Mouse (Mus musculus) megakaryocyte-erythroid progenitor cell, adult 5-6 weeks (primary cell): Measurements from ENCODE around the gene E430018J23Rik. TPM values are rescaled to one million over a fixed set of nuclear protein-coding genes. Genes with fewer than 3 reads are reported as not detected.
"Not testable (repeated sequence)": the region's sequence is repeated elsewhere in the genome, so short reads cannot be mapped to it uniquely, and the experiment has no call there.

ENCODE experiments used
- ATAC-seq: replicated peaks from 2 replicates; pipeline ENCODE4 v1.8.0; 2016; ENCODE audit warnings: mild to moderate bottlenecking, inconsistent platforms; ENCODE audit not compliant: severe bottlenecking, poor library complexity, low FRiP score, low TSS enrichment
- total RNA-seq, 2 experiments: library from RNA; stranded (forward) in 1 of 2; stranded (reverse) in 1 of 2; fragments of 200-1000, 215-1000 nt in 1 of 2; fragments of >200 nt in 1 of 2; fragmentation: Nextera tagmentation in 1 of 2; gene quantifications; 2 replicates each; pipeline ENCODE4 v1.2.3; 2014 to 2017

Gene E430018J23Rik
- total RNA-seq, 2 experiments from 2014 or later, result 3.1 to 7.8 TPM

GRCm38 (mm10) chr7:127345092-127345491 is 48.3 kb downstream of the E430018J23Rik start:
- peak; percentile 17; the same call in 1 of the 2 replicates for ATAC-seq

GRCm38 (mm10) chr7:127344371-127344770 is 49.1 kb downstream of the E430018J23Rik start:
- ATAC-seq, result no peak

GRCm38 (mm10) chr7:127343351-127344019 is 49.9 kb downstream of the E430018J23Rik start:
- no peak for ATAC-seq

GRCm38 (mm10) chr7:127342888-127343287 is 50.5 kb downstream of the E430018J23Rik start:
- ATAC-seq, result no peak

- peak; percentile 28; the same call in 1 of the 2 replicates for ATAC-seq
These were observed 51.1 kb downstream of the E430018J23Rik start for GRCm38 (mm10) chr7:127342332-127342731.

GRCm38 (mm10) chr7:127341861-127342260 is 51.6 kb downstream of the E430018J23Rik start:
- not testable (repeated sequence) for ATAC-seq

GRCm38 (mm10) chr7:127341356-127341755 is 52.1 kb downstream of the E430018J23Rik start:
- ATAC-seq, result no peak

Other genes starting within 250 kb of the E430018J23Rik start
- 49.6 and 54.8 TPM in 2 replicates for gene Cd2bp2, start 197.6 kb downstream of the E430018J23Rik start, total RNA-seq (2014; fragmentation: Nextera tagmentation)
- gene Cd2bp2, start 197.6 kb downstream of the E430018J23Rik start, total RNA-seq (2017), result 51.8 and 63.3 TPM in 2 replicates
- 25.5 and 35.8 TPM in 2 replicates for gene Tbc1d10b, start 185.2 kb downstream of the E430018J23Rik start, total RNA-seq (2014; fragmentation: Nextera tagmentation)
- gene Tbc1d10b, start 185.2 kb downstream of the E430018J23Rik start, total RNA-seq (2017), result 23.9 and 41.0 TPM in 2 replicates
- gene Mylpf, start 184.7 kb downstream of the E430018J23Rik start, total RNA-seq (2014; fragmentation: Nextera tagmentation), result 36.1 and 48.6 TPM in 2 replicates
- 22.2 and 30.8 TPM in 2 replicates for gene Mylpf, start 184.7 kb downstream of the E430018J23Rik start, total RNA-seq (2017)
- gene Zfp553, start 160.6 kb downstream of the E430018J23Rik start, total RNA-seq (2014; fragmentation: Nextera tagmentation), result 17.0 and 18.3 TPM in 2 replicates
- 22.7 and 31.7 TPM in 2 replicates for gene Zfp553, start 160.6 kb downstream of the E430018J23Rik start, total RNA-seq (2017)
- 41.3 and 47.7 TPM in 2 replicates for gene Sept1, start 160.5 kb downstream of the E430018J23Rik start, total RNA-seq (2014; fragmentation: Nextera tagmentation)
- gene Sept1, start 160.5 kb downstream of the E430018J23Rik start, total RNA-seq (2017), result 24.8 and 25.5 TPM in 2 replicates
- 15.1 and 16.6 TPM in 2 replicates for gene Zfp771, start 149.4 kb downstream of the E430018J23Rik start, total RNA-seq (2014; fragmentation: Nextera tagmentation)
- gene Zfp771, start 149.4 kb downstream of the E430018J23Rik start, total RNA-seq (2017), result 13.6 and 14.1 TPM in 2 replicates
- gene Dctpp1, start 132.9 kb downstream of the E430018J23Rik start, total RNA-seq (2014; fragmentation: Nextera tagmentation), result 61.0 and 138 TPM in 2 replicates
- 44.5 and 48.2 TPM in 2 replicates for gene Dctpp1, start 132.9 kb downstream of the E430018J23Rik start, total RNA-seq (2017)
- 61.7 and 74.2 TPM in 2 replicates for gene Sephs2, start 119.6 kb downstream of the E430018J23Rik start, total RNA-seq (2014; fragmentation: Nextera tagmentation)
- 115 and 130 TPM in 2 replicates for gene Sephs2, start 119.6 kb downstream of the E430018J23Rik start, total RNA-seq (2017)
- gene Itgal, start 97.4 kb downstream of the E430018J23Rik start, total RNA-seq (2014; fragmentation: Nextera tagmentation), result 5.5 and 11.4 TPM in 2 replicates
- gene Itgal, start 97.4 kb downstream of the E430018J23Rik start, total RNA-seq (2017), result 2.6 and 4.6 TPM in 2 replicates
- 3.5 and 8.4 TPM in 2 replicates for gene Zfp768, start 48.0 kb downstream of the E430018J23Rik start, total RNA-seq (2014; fragmentation: Nextera tagmentation)
- gene Zfp768, start 48.0 kb downstream of the E430018J23Rik start, total RNA-seq (2017), result 3.0 and 4.4 TPM in 2 replicates
- 7.7 and 8.3 TPM in 2 replicates for gene Zfp747, start 17.6 kb downstream of the E430018J23Rik start, total RNA-seq (2014; fragmentation: Nextera tagmentation)
- gene Zfp747, start 17.6 kb downstream of the E430018J23Rik start, total RNA-seq (2017), result 4.0 and 10.9 TPM in 2 replicates
- gene 9130019O22Rik, start 6.5 kb downstream of the E430018J23Rik start, total RNA-seq (2014; fragmentation: Nextera tagmentation), result 2.3 and 4.0 TPM in 2 replicates
- gene 9130019O22Rik, start 6.5 kb downstream of the E430018J23Rik start, total RNA-seq (2017), result 3.6 and 4.8 TPM in 2 replicates
- gene Zfp764, start 13.2 kb upstream of the E430018J23Rik start, total RNA-seq (2014; fragmentation: Nextera tagmentation), result 1.8 and 6.5 TPM in 2 replicates
- 3.7 and 4.2 TPM in 2 replicates for gene Zfp764, start 13.2 kb upstream of the E430018J23Rik start, total RNA-seq (2017)
- 6.9 and 14.9 TPM in 2 replicates for gene Zfp688, start 28.4 kb upstream of the E430018J23Rik start, total RNA-seq (2014; fragmentation: Nextera tagmentation)
- gene Zfp688, start 28.4 kb upstream of the E430018J23Rik start, total RNA-seq (2017), result 6.8 and 11.2 TPM in 2 replicates
- gene Zfp689, start 55.5 kb upstream of the E430018J23Rik start, total RNA-seq (2014; fragmentation: Nextera tagmentation), result 3.6 and 5.8 TPM in 2 replicates
- gene Zfp689, start 55.5 kb upstream of the E430018J23Rik start, total RNA-seq (2017), result 2.0 and 2.5 TPM in 2 replicates
- 76.2 and 109 TPM in 2 replicates for gene Prr14, start 66.0 kb upstream of the E430018J23Rik start, total RNA-seq (2014; fragmentation: Nextera tagmentation)
- gene Prr14, start 66.0 kb upstream of the E430018J23Rik start, total RNA-seq (2017), result 33.1 and 34.2 TPM in 2 replicates
- 86.2 and 111 TPM in 2 replicates for gene Fbrs, start 85.6 kb upstream of the E430018J23Rik start, total RNA-seq (2014; fragmentation: Nextera tagmentation)
- gene Fbrs, start 85.6 kb upstream of the E430018J23Rik start, total RNA-seq (2017), result 11.8 and 17.7 TPM in 2 replicates
- gene Srcap, start 118.4 kb upstream of the E430018J23Rik start, total RNA-seq (2014; fragmentation: Nextera tagmentation), result 126 and 170 TPM in 2 replicates
- 21.9 and 22.7 TPM in 2 replicates for gene Srcap, start 118.4 kb upstream of the E430018J23Rik start, total RNA-seq (2017)
- gene Gm42715, start 126.0 kb upstream of the E430018J23Rik start, total RNA-seq (2014; fragmentation: Nextera tagmentation), result 30.3 and 58.3 TPM in 2 replicates
- 7.4 and 8.8 TPM in 2 replicates for gene Gm42715, start 126.0 kb upstream of the E430018J23Rik start, total RNA-seq (2017)
- gene Tmem265, start 167.8 kb upstream of the E430018J23Rik start, total RNA-seq (2014; fragmentation: Nextera tagmentation), result not detected in 2 replicates
- gene Tmem265, start 167.8 kb upstream of the E430018J23Rik start, total RNA-seq (2017), result 3.4 TPM in 1 of 2 replicates, not detected in the other
- 43.0 and 59.6 TPM in 2 replicates for gene Phkg2, start 179.7 kb upstream of the E430018J23Rik start, total RNA-seq (2014; fragmentation: Nextera tagmentation)
- 21.1 and 30.5 TPM in 2 replicates for gene Phkg2, start 179.7 kb upstream of the E430018J23Rik start, total RNA-seq (2017)
- gene Ccdc189, start 195.0 kb upstream of the E430018J23Rik start, total RNA-seq (2014; fragmentation: Nextera tagmentation), result 6.1 TPM in 1 of 2 replicates, not detected in the other
- gene Ccdc189, start 195.0 kb upstream of the E430018J23Rik start, total RNA-seq (2017), result 0.38 and 6.8 TPM in 2 replicates
- 45.6 and 48.7 TPM in 2 replicates for gene Rnf40, start 195.1 kb upstream of the E430018J23Rik start, total RNA-seq (2014; fragmentation: Nextera tagmentation)
- 35.1 and 37.9 TPM in 2 replicates for gene Rnf40, start 195.1 kb upstream of the E430018J23Rik start, total RNA-seq (2017)
- 7.2 and 7.8 TPM in 2 replicates for gene Zfp629, start 222.2 kb upstream of the E430018J23Rik start, total RNA-seq (2014; fragmentation: Nextera tagmentation)
- gene Zfp629, start 222.2 kb upstream of the E430018J23Rik start, total RNA-seq (2017), result 3.4 and 9.1 TPM in 2 replicates